Mouse (Mus musculus): Measurements from ENCODE around the gene Twf1. TPM values are rescaled to one million over a fixed set of nuclear protein-coding genes. Genes with fewer than 3 reads are reported as not detected.

Twf1 gene
- total RNA-seq, 2 experiments from 2014 or later = 15.9 to 17.0 TPM

GRCm38 (mm10) chr15:94582000-94582593, 7.6 kb downstream of the Twf1 start:
- no peak for DNase-seq
- intact Hi-C loops (cut with DNase I; ENCODE audit: low total_unique reads) = no loop called here

GRCm38 (mm10) chr15:94574566-94575268, 15.0 kb downstream of the Twf1 start:
- intact Hi-C loops (cut with DNase I; ENCODE audit: low total_unique reads) = no loop called here
- no peak for DNase-seq

- intact Hi-C loops (cut with DNase I; ENCODE audit: low total_unique reads) = no loop called here
Observed at GRCm38 (mm10) chr15:94572746-94573145, 16.9 kb downstream of the Twf1 start.

GRCm38 (mm10) chr15:94571501-94571900, 18.2 kb downstream of the Twf1 start:
- DNase-seq = no peak
- intact Hi-C loops (cut with DNase I; ENCODE audit: low total_unique reads) = no loop called here

More at GRCm38 (mm10) chr15:94572746-94573145, 16.9 kb downstream of the Twf1 start:
- no peak for DNase-seq

- DNase-seq = no peak
- intact Hi-C loops (cut with DNase I; ENCODE audit: low total_unique reads) = no loop called here
Observed at GRCm38 (mm10) chr15:94568496-94569182, 21.1 kb downstream of the Twf1 start.

GRCm38 (mm10) chr15:94565854-94566253, 23.8 kb downstream of the Twf1 start:
- intact Hi-C loops (cut with DNase I; ENCODE audit: low total_unique reads) = no loop called here
- DNase-seq = no peak

GRCm38 (mm10) chr15:94564909-94565308, 24.8 kb downstream of the Twf1 start:
- intact Hi-C loops (cut with DNase I; ENCODE audit: low total_unique reads) = no loop called here
- no peak for DNase-seq

- intact Hi-C loops (cut with DNase I; ENCODE audit: low total_unique reads) = no loop called here
- no peak for DNase-seq
Observed at GRCm38 (mm10) chr15:94558895-94559656, 30.6 kb downstream of the Twf1 start.

- DNase-seq = peak; percentile 79
- intact Hi-C loops (cut with DNase I; ENCODE audit: low total_unique reads) = no loop called here
Observed at GRCm38 (mm10) chr15:94557442-94557841, 32.2 kb downstream of the Twf1 start.

GRCm38 (mm10) chr15:94553536-94553935, 36.2 kb downstream of the Twf1 start:
- no peak for DNase-seq
- intact Hi-C loops (cut with DNase I; ENCODE audit: low total_unique reads) = loop anchor here (5.0 kb wide), 1 partner anchor 109 kb away; no protein-coding TSS in a partner anchor

- no peak for DNase-seq
- intact Hi-C loops (cut with DNase I; ENCODE audit: low total_unique reads) = no loop called here
Observed at GRCm38 (mm10) chr15:94544844-94545243, 44.8 kb downstream of the Twf1 start.

- intact Hi-C loops (cut with DNase I; ENCODE audit: low total_unique reads) = no loop called here
- DNase-seq = no peak
Observed at GRCm38 (mm10) chr15:94544052-94544636, 45.5 kb downstream of the Twf1 start.

- DNase-seq = peak; percentile 93
- intact Hi-C loops (cut with DNase I; ENCODE audit: low total_unique reads) = no loop called here
Observed at GRCm38 (mm10) chr15:94543409-94544051, 46.2 kb downstream of the Twf1 start, which contains the start of the genes Pus7l and Irak4. Pus7l (minus strand) TSS chr15:94543547. Irak4 (plus strand) TSS chr15:94543643.

- DNase-seq = no peak
- intact Hi-C loops (cut with DNase I; ENCODE audit: low total_unique reads) = no loop called here
Observed at GRCm38 (mm10) chr15:94542567-94543408, 46.9 kb downstream of the Twf1 start.

- intact Hi-C loops (cut with DNase I; ENCODE audit: low total_unique reads) = no loop called here
- DNase-seq = no peak
Observed at GRCm38 (mm10) chr15:94539296-94539695, 50.4 kb downstream of the Twf1 start.

- intact Hi-C loops (cut with DNase I; ENCODE audit: low total_unique reads) = no loop called here
- DNase-seq = no peak
Observed at GRCm38 (mm10) chr15:94535521-94535920, 54.2 kb downstream of the Twf1 start.

GRCm38 (mm10) chr15:94532956-94533355, 56.7 kb downstream of the Twf1 start:
- intact Hi-C loops (cut with DNase I; ENCODE audit: low total_unique reads) = no loop called here
- DNase-seq = no peak

- no peak for DNase-seq
- intact Hi-C loops (cut with DNase I; ENCODE audit: low total_unique reads) = no loop called here
Observed at GRCm38 (mm10) chr15:94532306-94532705, 57.4 kb downstream of the Twf1 start.
